Mouse (Mus musculus) layer of hippocampus, adult 18-20 months (tissue): ENCODE results near the gene Gse1. TPM values are rescaled to one million over a fixed set of nuclear protein-coding genes. Genes with fewer than 3 reads are reported as not detected.
"Not testable (repeated sequence)": the region's sequence is repeated elsewhere in the genome, so short reads cannot be mapped to it uniquely, and the experiment has no call there.

Experiments used
- DNase-seq, 2 experiments: peaks; one replicate each; pipeline ENCODE4 v3.0.0; 2022; ENCODE audit warnings: low spot score in 2 of 2
- total RNA-seq, 2 experiments: library from RNA; stranded (reverse); gene quantifications; 2 replicates each; pipeline ENCODE4 v1.2.3; 2021

The Gse1 gene
- total RNA-seq, 2 experiments from 2014 or later, result 142 to 146 TPM

DNA sequence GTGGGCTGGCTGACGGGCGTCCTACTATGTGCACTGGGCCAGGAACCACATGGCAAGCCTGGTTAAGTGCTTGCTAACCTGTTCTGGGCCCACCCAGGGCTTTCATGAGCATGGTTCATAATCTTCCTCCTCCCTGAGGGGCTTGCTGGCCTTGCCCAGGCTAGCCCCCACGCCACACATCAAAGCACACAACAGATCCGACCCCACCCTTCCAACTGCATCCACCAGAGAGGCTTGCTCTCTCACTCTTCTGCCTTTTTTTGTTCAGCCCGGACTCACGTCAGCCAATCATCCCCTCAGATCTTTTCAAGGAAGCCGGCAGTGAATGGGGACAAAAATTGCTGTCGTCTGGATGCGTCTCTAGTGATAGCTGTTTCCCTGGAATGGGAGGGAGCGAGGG is 112.9 kb downstream of the Gse1 start:
- DNase-seq, result no peak

DNA sequence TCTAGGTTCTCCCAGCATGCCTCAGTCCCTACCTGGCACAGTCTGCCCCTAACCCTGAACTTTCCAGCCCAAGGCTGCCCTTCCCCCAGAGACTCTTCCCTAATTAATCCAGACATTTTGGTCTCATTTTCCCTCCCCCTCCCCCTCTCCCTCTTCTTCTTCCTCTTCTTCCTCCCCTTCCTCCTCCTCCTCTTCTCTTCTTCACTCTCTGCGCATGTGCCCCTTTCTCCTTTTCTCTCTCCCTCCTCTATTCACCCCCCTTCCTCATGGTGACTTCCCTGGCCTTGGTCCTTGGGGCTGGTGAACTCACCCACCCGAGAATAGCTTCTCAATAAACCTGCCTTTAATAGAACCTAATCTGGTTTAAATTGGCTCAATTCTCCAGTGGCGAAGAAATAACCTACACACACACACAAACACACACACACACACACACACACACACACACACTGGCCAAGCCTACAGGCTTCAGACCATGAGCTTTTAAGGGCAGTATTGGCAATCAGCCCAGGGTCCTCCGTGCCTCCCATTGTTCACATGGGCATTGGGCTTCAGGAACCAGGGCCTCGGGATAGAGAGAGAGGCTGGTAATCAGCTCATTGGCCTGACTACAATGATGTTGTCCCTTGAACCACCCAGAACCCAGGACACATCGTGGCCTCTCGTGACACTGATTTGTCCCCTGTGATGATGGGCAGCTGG is 114.7 kb downstream of the Gse1 start:
- no peak for DNase-seq

DNA sequence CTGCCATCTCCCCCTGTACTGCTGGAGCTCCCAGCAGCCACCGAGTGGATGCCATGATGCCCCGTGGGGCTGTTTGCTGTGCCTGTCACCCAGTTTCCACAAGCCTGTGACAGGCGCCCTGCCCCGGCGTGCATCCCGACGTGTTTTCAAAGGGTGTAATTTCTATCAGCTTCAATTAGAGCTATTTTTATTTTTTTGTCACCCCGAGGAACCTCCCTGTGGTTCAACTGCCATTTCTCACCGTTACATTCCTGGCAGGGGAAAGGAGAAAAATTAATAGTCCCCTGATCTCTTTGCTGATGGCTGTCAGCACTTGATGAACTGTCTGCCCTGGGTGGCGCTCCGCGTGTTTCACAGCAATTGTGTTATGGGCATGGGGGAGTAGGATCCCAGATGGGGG is 115.3 kb downstream of the Gse1 start:
- no peak for DNase-seq

DNA sequence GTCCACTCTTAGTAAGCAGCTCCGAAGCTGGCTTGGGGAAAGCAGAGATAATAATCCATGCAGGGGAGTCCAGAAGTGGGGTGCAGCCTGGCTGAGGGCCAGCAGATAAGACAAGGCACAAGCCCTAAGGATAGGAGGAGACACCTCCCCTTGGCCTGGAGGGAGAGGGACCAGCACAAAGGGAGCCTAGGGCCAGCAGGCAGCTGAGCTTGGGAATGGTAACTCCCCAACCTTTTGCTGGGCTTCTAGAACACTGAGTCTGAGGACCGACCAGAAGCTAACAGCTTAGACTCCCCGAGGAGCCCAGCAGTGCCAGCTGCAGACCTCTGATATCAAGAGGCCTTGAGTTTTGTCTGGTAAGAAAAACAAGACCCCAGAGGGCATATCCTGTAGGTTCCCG is 115.9 kb downstream of the Gse1 start:
- DNase-seq, result no peak

DNA sequence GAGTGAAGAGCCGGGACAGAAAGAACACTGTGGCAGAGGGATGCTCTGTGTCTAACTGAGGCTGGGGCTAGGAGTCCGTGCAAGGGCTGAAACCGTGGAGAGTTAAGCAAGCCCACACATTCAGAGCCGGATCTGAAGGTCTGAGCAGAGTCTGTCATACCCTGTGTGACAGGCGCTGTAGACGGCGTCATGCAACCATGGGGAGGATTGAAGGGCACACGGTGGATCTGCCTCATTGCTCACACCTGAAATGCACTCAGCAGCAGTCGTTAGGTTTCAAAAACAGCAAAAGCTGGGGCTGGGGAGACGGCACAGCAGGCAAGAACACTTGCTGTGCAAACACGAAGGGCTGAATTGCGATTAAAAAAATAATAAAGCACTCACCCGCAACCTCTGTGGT is 116.3 kb downstream of the Gse1 start:
- no peak for DNase-seq

DNA sequence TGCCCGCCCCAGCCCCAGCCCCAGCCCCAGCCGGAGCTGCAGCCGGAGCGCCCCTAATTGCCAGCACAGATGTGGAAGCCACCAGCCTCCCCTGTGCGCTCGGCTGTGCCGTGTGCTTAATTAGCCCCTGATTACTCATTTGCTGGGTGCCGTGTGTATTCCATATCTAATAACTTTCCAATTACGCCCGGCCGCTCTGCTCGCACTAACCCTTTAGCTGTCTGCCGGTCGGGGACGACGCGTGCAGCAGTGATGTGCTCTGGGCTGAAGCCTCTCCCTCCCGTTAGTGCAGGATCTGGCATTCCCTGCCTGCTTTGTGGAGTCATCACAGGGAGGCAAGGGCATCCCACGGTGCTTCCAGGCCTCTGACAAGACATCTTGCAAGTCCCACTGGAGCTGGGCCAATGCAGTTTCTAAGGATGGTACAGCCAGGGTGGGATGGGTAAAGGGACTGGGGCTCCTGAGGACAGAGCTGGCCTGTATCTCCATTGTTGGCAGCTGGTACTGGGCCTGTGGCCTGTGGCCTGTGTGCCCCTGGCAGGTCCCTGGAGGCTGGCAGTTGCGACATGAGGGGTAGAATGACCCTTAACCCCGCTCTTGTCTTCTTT is 119.6 kb downstream of the Gse1 start:
- no peak for DNase-seq

DNA sequence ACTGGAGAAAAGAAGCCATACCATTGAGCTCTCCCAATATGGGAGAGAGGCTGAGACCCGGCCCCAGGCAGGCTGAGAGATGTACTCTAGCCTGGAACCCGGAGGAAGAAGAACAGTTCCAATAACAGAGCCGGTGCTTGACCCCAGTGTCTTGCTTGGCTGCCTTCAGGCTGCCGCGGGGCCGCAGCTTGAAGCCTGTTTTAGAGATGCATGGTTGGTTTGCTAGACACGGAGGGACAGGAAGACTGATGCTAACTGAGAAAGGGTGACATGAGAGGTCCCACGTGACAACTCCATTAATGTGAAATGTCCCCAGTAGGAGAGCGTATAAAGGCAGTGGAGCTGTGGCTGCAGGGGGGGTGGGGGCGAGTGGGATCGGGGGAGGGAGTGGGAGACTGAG is 120.7 kb downstream of the Gse1 start:
- no peak for DNase-seq

DNA sequence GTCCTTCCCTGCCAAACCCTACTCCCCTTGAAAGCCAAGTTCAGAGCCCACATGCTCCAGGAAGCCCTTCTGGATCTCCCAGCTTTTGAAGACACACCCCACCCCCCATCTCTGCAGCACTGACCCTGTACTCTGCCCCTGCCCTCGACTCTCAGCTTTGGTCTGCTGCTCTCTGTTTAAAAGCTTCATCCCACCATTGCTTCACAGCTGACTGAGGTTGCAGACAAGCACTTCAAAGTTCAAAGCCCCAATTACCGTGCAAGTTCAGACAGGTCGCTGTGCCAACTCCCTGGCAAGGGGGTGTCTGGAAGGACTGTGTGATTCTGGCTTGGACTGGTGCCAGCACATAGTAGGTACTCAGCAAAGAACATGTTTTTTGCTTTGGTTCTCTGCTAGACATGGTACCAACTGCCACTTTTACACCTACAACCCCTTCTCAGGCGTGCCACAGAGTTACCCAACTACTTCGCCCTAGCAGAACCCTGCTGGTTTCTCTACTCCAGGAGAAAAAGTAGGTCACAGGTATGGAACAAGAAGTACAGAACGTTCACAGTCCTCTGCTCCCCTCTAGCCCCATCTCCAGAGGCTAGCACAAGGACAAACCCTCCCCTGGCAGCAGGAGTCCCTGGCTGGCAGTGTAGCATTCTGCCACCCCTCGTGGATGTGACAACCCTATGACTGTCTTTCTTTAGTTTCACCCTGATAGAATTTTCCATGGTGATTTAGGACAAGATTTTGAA is 123.2 kb downstream of the Gse1 start:
- DNase-seq, result no peak

DNA sequence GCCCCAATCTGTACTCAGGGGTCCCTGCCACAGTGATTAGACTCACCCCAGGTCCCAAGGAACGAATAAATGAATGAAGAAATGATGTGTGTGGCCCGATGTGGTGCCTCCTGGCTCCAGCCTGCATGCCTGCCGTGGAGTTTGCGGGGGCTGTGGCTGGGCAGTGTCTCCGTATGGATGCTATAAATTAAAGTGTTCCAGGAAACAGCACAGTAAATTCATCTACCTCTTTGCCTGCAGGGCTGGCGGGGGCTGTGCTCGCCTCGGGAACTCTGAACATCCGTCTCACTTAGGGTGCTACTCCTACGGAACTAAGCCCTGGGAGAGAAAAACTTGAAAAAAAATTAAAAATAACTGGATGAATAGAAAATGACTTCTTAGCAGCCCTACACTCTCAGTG is 123.8 kb downstream of the Gse1 start:
- peak in 1 of 2 experiments; percentile 63 for DNase-seq

DNA sequence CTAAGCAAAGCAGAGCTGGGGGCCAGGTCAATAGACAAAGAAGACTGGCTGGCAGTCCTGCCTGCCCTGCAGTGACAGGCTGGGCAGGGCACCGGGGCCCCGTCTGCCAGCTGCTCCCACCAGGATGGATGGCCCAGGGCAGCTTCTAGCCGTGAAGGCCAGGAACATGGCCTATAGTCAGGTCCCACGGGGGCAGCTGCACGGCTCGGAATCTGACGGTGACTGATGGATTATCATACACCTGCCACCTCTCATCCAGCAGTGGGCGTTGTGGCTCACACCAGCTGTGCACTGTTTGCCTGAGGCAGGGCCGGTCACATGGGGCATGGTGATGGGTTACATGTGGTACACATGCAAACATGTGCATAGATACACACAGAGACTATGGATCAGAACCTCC is 127.8 kb downstream of the Gse1 start:
- DNase-seq, result no peak

DNA sequence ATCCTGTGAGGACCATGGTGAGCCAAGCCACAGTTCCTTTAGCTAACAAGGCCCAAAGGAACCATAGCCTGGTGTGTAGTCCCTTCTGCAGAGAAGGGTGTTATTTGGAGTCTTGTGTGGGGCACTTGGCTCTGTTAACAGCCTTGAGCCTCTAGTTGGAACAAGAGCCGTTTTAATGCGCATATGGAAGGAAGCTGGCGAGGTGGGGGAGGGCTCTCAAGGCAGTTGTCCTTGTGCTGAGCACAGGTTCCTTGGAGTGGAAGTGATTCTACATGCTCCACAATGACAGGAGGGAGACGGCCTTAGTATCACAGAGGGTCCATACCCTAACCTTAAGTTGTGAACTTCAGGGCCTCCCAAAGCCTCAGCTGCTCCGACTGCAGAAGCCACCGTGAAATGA is 129.2 kb downstream of the Gse1 start:
- DNase-seq, result no peak

DNA sequence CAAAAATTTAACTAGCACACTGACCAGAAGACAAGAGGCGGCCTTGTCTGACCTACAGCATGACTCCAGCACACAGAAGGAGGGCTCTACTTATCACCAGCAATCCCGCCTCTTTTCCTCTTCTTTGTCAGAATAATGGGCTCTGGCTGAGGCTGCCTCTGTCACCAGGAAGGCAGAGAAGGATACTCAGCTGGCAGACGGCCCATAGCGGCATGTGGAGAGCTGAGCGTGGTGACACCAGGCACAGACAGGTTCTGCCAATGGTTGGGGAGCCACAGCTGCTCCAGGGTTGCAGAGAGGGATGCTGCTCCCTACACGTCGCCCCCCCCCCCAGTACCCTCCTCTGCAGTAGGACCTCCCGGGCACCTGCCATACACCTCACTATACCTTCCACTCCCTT is 133.0 kb downstream of the Gse1 start:
- peak; percentile 42 to 66 for DNase-seq

DNA sequence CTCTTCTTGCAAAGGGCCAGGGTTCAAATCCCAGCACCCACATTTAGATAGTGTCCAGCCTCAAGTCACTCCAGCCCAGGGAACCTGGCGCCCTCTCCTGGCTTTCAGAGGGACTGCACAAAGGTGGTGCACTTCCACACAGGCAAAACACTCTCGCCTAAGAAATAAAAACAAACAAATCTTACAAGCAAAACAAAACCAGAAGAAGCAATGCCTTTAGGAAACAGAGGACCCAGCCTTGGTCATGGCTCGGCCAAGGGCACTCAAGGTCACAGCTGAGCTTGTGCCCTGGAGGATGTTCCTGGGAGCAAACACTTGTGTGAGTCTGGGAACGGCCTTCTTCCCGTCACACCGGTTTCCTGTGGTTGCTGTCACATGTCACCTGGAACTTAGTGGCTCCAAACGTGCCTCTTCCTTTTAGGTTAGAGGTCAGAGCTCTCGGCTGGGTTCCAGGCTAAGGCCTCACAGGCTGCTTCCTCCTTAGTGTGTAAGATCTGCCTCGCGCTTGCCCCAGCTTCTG is 135.4 kb downstream of the Gse1 start:
- DNase-seq, result no peak

DNA sequence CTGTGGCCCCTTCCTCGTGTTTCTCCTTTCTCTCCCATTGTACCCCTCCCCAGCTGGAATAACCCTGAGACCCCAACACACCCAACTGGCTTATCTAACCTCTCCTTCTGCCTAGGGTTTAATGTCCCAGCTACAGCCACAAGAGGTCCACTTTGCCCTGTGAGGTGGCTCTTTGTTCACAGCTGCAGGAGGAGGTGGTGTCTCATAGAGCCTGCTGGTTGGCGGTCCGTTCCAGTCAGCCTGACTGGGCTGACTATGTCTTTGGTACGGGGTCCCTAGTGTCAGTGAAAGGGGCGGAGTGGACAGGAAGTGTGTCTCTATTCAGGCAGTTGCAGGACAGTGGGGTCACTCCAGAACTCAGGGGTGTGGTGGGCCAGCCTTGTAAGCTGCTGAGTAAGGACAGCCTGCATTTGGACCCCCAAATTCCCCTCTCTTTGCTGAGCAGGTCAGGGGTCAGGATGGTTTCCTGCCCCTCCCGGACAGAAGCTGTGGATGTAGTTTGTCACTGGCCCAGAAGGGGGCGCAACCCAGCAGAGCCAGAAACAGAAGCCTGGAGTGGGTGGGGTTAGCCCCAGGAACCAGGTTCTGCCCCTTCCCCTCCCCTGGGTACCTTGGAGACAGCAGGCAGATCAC is 136.0 kb downstream of the Gse1 start:
- no peak for DNase-seq

DNA sequence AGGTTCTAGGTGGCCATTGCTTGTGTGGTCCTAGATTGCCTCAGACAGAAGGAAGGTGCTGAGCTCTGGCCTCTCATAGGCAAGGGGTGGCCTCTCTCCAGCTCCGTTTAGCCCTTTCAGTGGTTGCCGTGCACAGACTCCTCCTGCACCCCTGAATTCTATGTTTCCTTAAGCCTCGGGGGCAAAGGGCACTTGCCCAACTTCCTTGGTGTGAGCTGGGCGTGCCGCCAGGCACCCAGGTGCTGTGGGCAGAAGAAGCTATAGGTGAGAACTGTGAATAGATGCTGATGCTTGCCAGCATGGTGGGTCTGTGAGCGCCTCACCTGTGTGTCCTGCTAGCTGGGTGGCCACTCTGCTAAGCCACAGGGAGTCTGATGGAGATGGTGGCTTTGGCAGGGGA is 138.6 kb downstream of the Gse1 start:
- no peak for DNase-seq

DNA sequence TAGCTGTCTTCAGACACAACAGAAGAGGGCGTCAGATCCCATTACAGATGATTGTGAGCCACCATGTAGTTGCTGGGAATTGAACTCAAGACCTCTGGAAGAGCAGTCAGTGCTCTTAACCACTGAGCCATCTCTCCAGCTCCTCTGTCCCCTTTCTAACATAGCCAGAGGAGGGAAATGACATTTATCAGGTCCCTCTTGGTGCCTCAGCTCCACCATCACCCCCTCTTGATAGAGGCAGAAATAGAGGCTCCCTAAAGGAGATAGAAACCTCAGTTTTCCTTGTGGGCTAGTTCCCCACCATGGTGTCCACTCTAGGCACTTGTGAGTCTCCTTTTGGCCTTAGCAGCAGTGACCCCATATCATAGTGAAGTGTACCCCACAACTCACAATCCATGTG is 139.9 kb downstream of the Gse1 start:
- DNase-seq, result not testable (repeated sequence)

DNA sequence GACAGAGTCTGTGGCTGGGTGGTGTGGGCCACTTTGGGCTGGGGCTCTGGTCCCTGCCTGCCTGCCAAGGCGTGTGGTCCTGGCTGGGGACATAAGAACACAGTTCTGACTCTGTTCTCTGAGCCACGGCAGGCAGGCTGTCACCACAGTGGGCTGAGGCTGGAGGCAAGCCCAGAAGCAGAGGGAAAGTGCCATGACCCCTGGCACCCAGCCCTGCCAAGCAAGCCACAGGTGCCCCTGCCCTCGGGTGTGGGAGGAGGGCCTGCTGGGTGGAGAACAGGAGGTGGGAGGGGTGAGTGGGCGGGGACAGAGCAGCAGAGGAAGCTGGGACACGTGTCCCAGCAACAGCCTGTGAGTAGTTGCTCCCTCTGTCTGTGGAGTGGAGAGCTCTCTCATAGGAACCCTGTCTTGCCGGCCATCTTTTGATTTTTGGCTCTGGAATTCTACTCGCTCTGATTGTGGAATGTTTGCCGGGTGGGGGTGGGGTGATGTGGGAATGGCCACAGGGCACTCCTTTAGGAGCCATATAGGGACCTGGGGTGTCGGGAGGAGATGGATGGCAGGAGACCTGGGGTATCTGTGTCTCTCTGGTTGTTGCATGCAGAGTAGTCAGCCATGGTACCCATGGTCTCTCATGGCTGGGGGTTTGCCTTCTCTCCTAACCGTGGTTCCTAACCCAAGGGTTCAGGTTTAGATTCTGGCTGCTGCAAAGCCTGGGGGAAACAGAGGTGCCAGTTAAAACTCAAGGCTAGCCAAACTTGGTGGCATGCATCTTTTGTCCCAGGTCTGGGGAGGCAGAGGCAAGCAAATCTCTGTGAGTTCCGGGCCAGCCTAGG is 140.8 kb downstream of the Gse1 start:
- DNase-seq, result peak; percentile 75 to 88

DNA sequence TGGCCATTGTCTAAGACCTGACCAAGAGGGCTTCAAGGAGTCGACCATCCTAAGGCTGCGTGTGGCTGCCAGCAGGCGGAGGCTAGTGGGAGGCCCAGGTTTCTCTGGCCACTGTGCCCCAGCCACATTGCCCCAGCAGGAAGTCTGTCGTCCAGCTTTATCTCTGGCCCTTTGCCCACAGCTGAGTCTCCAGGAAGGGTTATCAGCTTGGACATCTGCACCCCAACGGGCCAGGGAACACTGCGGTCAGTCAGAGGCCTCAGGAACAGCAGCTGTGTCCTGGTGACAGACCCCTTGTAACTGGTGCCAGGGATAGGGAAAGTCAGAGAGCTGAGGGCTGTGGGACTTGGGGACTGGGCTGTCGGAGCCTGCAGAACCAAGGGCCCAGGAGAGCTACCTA is 141.7 kb downstream of the Gse1 start:
- DNase-seq, result no peak

DNA sequence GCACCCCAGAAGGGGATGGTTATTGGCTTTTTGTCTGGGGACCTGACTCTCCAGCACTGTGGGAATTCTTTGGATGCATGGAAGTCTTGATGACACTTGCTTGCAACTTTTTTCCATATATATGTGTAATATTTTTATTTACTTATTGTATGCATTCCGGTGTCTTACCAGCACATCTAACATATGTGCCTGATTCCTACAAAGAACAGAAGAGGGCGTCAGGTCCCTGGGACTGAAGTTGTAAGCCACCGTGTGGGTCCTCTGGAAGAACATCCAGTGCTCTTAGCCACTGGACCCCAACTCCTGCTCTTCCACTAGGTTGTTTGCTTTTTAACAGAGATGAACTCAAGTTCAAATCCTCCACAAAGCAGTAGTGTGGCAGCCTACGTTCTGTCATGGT is 142.2 kb downstream of the Gse1 start:
- no peak for DNase-seq

DNA sequence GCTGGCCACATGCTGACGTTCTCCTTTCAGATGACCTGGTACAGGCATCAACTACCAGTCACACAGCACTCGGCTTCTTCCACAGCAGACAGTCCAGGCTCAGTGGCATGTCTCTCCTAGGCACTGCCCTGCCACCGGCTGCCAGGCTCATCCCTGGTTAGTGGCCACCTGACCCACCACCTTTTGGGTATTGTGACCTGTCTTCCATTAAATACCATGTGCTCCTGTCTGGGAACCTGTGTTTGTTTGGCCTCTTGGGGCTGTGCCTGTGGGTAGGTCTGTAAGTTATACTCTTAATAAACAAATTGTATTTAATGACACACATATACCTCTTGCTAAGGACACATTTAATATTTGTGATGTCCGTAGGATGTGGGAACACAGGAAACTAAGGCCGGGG is 142.9 kb downstream of the Gse1 start:
- DNase-seq, result no peak
